20 mouse cellular contexts compared by ENCODE assay signal in genomic region chr1:58832198-58832597, GRCm38 (mm10). TPM values are rescaled to one million over a fixed set of nuclear protein-coding genes. Genes with fewer than 3 reads are reported as not detected.
A peak's percentile ranks its signal among the peaks of the same experiment; 100 is the strongest.
DNase-seq lines count a peak whose midpoint lies in the region; ATAC-seq lines count a peak whose summit lies in the region.
"Had no signal": no experiment of that assay in that cellular context is flagged by ENCODE, and none has a peak within 500 bp of the region (broad histone marks: within the 10 kb centered on the region; RNA-seq: fewer than 3 reads in every experiment).

No protein-coding gene starts in this region.

- H3K4me2 ChIP-seq in heart, embryonic 13.5 days: no peak overlapping the region
- no peak overlapping the region for H3K4me2 ChIP-seq in heart, embryonic 16.5 days (ENCODE audit: low read depth, low read length)
- H3K4me2 ChIP-seq: embryonic facial prominence, embryonic 12.5 days; forebrain, embryonic 13.5 days; forebrain, embryonic 15.5 days had no signal

- peak; percentile 4 for DNase-seq in heart, adult 8-10 months (ENCODE audit: low spot score)
- no peak for DNase-seq in heart, adult 11 months
- no peak for DNase-seq in heart, postnatal 4 days
- DNase-seq in heart, postnatal 14 days: no peak
- DNase-seq in kidney, adult 11 months: no peak
- DNase-seq: adrenal gland, adult 2 months; adrenal gland, postnatal 10 days; adrenal gland, postnatal 25 days; cerebellum, adult 11-12 months; cerebellum, adult 2 months; cerebellum, adult 9-10 months; cerebellum, postnatal 10 days; cerebellum, postnatal 25 days had no signal

- peaks cover 71% of the 10 kb centered on the region for H3K36me3 ChIP-seq in heart, embryonic 13.5 days
- H3K36me3 ChIP-seq in heart, embryonic 16.5 days (ENCODE audit: control insufficient read depth, insufficient read depth): peaks cover 26% of the 10 kb centered on the region
- H3K36me3 ChIP-seq: forebrain, embryonic 15.5 days had no signal

- intact Hi-C loops in heart, postnatal 14 days (cut with DNase I): no loop called here

- H3K9me3 ChIP-seq in heart, embryonic 13.5 days: 0 out of 2 replicates have a peak, but pooled peaks cover 7% of the 10 kb centered on the region
- no peaks in the 10 kb centered on the region for H3K9me3 ChIP-seq in heart, embryonic 16.5 days (replicated peaks; ENCODE audit: control insufficient read depth, low read length)
- H3K9me3 ChIP-seq: embryonic facial prominence, embryonic 10.5 days; embryonic facial prominence, embryonic 12.5 days; forebrain, embryonic 13.5 days; forebrain, embryonic 15.5 days had no signal

- H3K27ac ChIP-seq in heart, embryonic 13.5 days (replicated peaks): peak overlapping the region; percentile 31
- peak overlapping the region; percentile 14; the same call in 1 of the 2 replicates for H3K27ac ChIP-seq in heart, embryonic 16.5 days (ENCODE audit: low read length)
- peak overlapping the region; percentile 30; the same call in 1 of the 2 replicates for H3K27ac ChIP-seq in brown adipose tissue, adult 24 weeks (replicated peaks; ENCODE audit: low read depth, low read length)
- H3K27ac ChIP-seq: embryonic facial prominence, embryonic 10.5 days; embryonic facial prominence, embryonic 12.5 days; forebrain, embryonic 13.5 days; forebrain, embryonic 15.5 days had no signal

- H3K9ac ChIP-seq in heart, embryonic 13.5 days: no peak overlapping the region
- no peak overlapping the region for H3K9ac ChIP-seq in heart, embryonic 16.5 days (ENCODE audit: low read length)
- H3K9ac ChIP-seq: embryonic facial prominence, embryonic 12.5 days; forebrain, embryonic 13.5 days; forebrain, embryonic 15.5 days had no signal

- no peak for ATAC-seq in heart, embryonic 13.5 days (ENCODE audit: extremely low read depth, insufficient number of reproducible peaks, low FRiP score, low TSS enrichment)
- peak; percentile 32; the same call in 1 of the 2 replicates for ATAC-seq in heart, embryonic 16.5 days (replicated peaks; ENCODE audit: extremely low read depth, insufficient read depth, low FRiP score)
- ATAC-seq: forebrain, embryonic 13.5 days; forebrain, embryonic 15.5 days had no signal

- 33% methylated on average over 2 of the region's 2 CpGs for WGBS in heart, embryonic 13.5 days
- 33% methylated on average over 2 of the region's 2 CpGs for WGBS in heart, embryonic 16.5 days

- H3K4me1 ChIP-seq in heart, embryonic 13.5 days: peaks cover 7% of the 10 kb centered on the region
- H3K4me1 ChIP-seq in heart, embryonic 16.5 days (ENCODE audit: control insufficient read depth, insufficient read depth, low read length): peaks cover 6% of the 10 kb centered on the region
- no peaks in the 10 kb centered on the region for H3K4me1 ChIP-seq in brown adipose tissue, adult 24 weeks (ENCODE audit: control insufficient read depth, insufficient read depth, insufficient read length, low read length)
- H3K4me1 ChIP-seq: embryonic facial prominence, embryonic 10.5 days; embryonic facial prominence, embryonic 12.5 days; forebrain, embryonic 13.5 days; forebrain, embryonic 15.5 days had no signal

- no peak overlapping the region for H3K4me3 ChIP-seq in heart, embryonic 13.5 days
- H3K4me3 ChIP-seq in heart, embryonic 16.5 days (ENCODE audit: low read length): no peak overlapping the region
- no peak overlapping the region for H3K4me3 ChIP-seq in brown adipose tissue, adult 24 weeks (ENCODE audit: insufficient read depth, low read depth, low read length)
- H3K4me3 ChIP-seq: embryonic facial prominence, embryonic 10.5 days; embryonic facial prominence, embryonic 12.5 days; forebrain, embryonic 13.5 days; forebrain, embryonic 15.5 days had no signal

- no peaks in the 10 kb centered on the region for H3K27me3 ChIP-seq in heart, embryonic 13.5 days (replicated peaks)
- H3K27me3 ChIP-seq in heart, embryonic 16.5 days (ENCODE audit: control insufficient read depth, insufficient read depth, low read length): no peaks in the 10 kb centered on the region
- H3K27me3 ChIP-seq: embryonic facial prominence, embryonic 12.5 days; forebrain, embryonic 13.5 days; forebrain, embryonic 15.5 days had no signal

RNA-seq across cellular contexts. Expression of gene Casp8, which starts 37.0 kb away (rescaled TPM):
- total RNA-seq in heart, adult 8-10 months (2022): 1 to 10 TPM; 6.2 to 9.8 (median 7.3) TPM
- polyA plus RNA-seq in heart, embryonic 13.5 days (2015; fragmentation: Nextera tagmentation; extraction: Ambion mirVana): 18.4 and 18.7 TPM in 2 replicates
- total RNA-seq in heart, postnatal 4 days (2021): 10 to 100 TPM; 15.7 to 16.5 TPM
- 24.6 and 26.0 TPM in 2 replicates for polyA plus RNA-seq in heart, embryonic 16.5 days (2015; fragmentation: Nextera tagmentation; extraction: Ambion mirVana)
- total RNA-seq in heart, postnatal 14 days (2021): 10 to 100 TPM in 1 of 2 experiments, 1 to 10 TPM in 1; 9.1 to 11.1 TPM
- polyA plus RNA-seq in brown adipose tissue, adult 24 weeks (2012; ENCODE audit: insufficient read depth, insufficient read length, missing spikeins): 9.9 and 15.4 TPM in 2 replicates
